Mouse (Mus musculus) MEL (cell line): ENCODE data around the gene Dclk1. TPM values are rescaled to one million over a fixed set of nuclear protein-coding genes. Genes with fewer than 3 reads are reported as not detected.

Experiments
- DNase-seq: peaks from one replicate; pipeline ENCODE4 v3.0.0; 2011; ENCODE audit warnings: low read depth, low spot score
- H3K27ac ChIP-seq: 2 replicates; pipeline ENCODE4 v1.5.1; 2012; ENCODE audit warnings: low read depth, mild to moderate bottlenecking, control low read depth, low read length, moderate library complexity; ENCODE audit not compliant: control insufficient read depth
- H3K27me3 ChIP-seq, 2 experiments: fragments of 150-350 bp in 1 of 2; sonication (generic) in 1 of 2; 2 replicates each; pipeline ENCODE4 v1.6.1; 2012; ENCODE audit warnings: low read length in 2 of 2, mild to moderate bottlenecking in 2 of 2, improper control_type of control experiment in 1 of 2, moderate library complexity in 1 of 2; ENCODE audit not compliant: insufficient read depth in 2 of 2, control insufficient read depth in 1 of 2
- H3K36me3 ChIP-seq, 2 experiments: 2 replicates each; pipeline ENCODE4 v1.6.1; 2012 to 2014; ENCODE audit warnings: low read length in 2 of 2, improper control_type of control experiment in 1 of 2, inconsistent platforms in 1 of 2, mild to moderate bottlenecking in 1 of 2; ENCODE audit not compliant: insufficient read depth in 2 of 2, control insufficient read depth in 1 of 2
- H3K4me1 ChIP-seq, 2 experiments: fragments of 150-350 bp in 1 of 2; sonication (generic) in 1 of 2; 2 replicates each; pipeline ENCODE4 v1.6.1; 2012; ENCODE audit warnings: low read length in 2 of 2, improper control_type of control experiment in 1 of 2, mild to moderate bottlenecking in 1 of 2; ENCODE audit not compliant: insufficient read depth in 2 of 2, control insufficient read depth in 1 of 2
- H3K4me3 ChIP-seq, 2 experiments: fragments of 150-350 bp in 1 of 2; sonication (generic) in 1 of 2; 2 replicates each; pipeline ENCODE4 v1.5.1; 2012; ENCODE audit warnings: low read depth in 2 of 2, low read length in 2 of 2, mild to moderate bottlenecking in 2 of 2, moderate library complexity in 2 of 2, control low read depth in 1 of 2, improper control_type of control experiment in 1 of 2; ENCODE audit not compliant: control insufficient read depth in 1 of 2, insufficient read depth in 1 of 2
- H3K79me2 ChIP-seq: 2 replicates; pipeline ENCODE4 v1.6.1; 2012; ENCODE audit warnings: mild to moderate bottlenecking, low read length, moderate library complexity; ENCODE audit not compliant: control insufficient read depth, poor library complexity, insufficient read depth
- H3K9ac ChIP-seq: 2 replicates; pipeline ENCODE4 v1.6.1; 2012; ENCODE audit warnings: low read depth, mild to moderate bottlenecking, control low read depth, low read length, moderate library complexity; ENCODE audit not compliant: control insufficient read depth, poor library complexity, severe bottlenecking
- H3K9me3 ChIP-seq: fragments of 150-350 bp; sonication (generic); replicated peaks from 2 replicates; pipeline ENCODE4 v1.6.1; 2012; ENCODE audit warnings: mild to moderate bottlenecking, low read length, improper control_type of control experiment, moderate library complexity; ENCODE audit not compliant: insufficient read depth
- BHLHE40 ChIP-seq: IDR thresholded peaks from 2 replicates; pipeline ENCODE4 v1.6.1; 2012; ENCODE audit warnings: low read depth, mild to moderate bottlenecking, inconsistent platforms, low read length, improper control_type of control experiment, borderline replicate concordance
- CTCF ChIP-seq, 3 experiments: IDR thresholded peaks in 2 of 3; conservative IDR thresholded peaks in 1 of 3; 2 replicates each; pipeline ENCODE4 v1.5.1; 2011 to 2012; ENCODE audit warnings: low read length in 3 of 3, low read depth in 2 of 3, mild to moderate bottlenecking in 2 of 3, improper control_type of control experiment in 1 of 3, inconsistent platforms in 1 of 3, mixed read lengths in 1 of 3, moderate library complexity in 1 of 3; ENCODE audit not compliant: control insufficient read depth in 1 of 3, insufficient read depth in 1 of 3, poor library complexity in 1 of 3, severe bottlenecking in 1 of 3
- ELF1 ChIP-seq: IDR thresholded peaks from 2 replicates; pipeline ENCODE4 v1.6.1; 2014; ENCODE audit warnings: low read depth, mild to moderate bottlenecking, inconsistent platforms, low read length, improper control_type of control experiment, moderate library complexity
- JUND ChIP-seq: IDR thresholded peaks from 2 replicates; pipeline ENCODE4 v1.6.1; 2011; ENCODE audit warnings: low read depth, mild to moderate bottlenecking, improper control_type of control experiment, low read length
- KAT2A ChIP-seq: conservative IDR thresholded peaks from 2 replicates; pipeline ENCODE4 v1.6.1; 2012; ENCODE audit warnings: low read depth, low read length, improper control_type of control experiment, inconsistent platforms
- MAFK ChIP-seq: IDR thresholded peaks from 2 replicates; pipeline ENCODE4 v1.6.1; 2011; ENCODE audit warnings: low read depth, mild to moderate bottlenecking, low read length, improper control_type of control experiment, borderline replicate concordance
- MAX ChIP-seq: IDR thresholded peaks from 2 replicates; pipeline ENCODE4 v1.6.1; 2011; ENCODE audit warnings: low read length, improper control_type of control experiment
- MAZ ChIP-seq: IDR thresholded peaks from 2 replicates; pipeline ENCODE4 v1.6.1; 2012; ENCODE audit warnings: low read depth, mild to moderate bottlenecking, inconsistent platforms, low read length, improper control_type of control experiment
- MXI1 ChIP-seq: IDR thresholded peaks from 2 replicates; pipeline ENCODE4 v1.6.1; 2011; ENCODE audit warnings: mild to moderate bottlenecking, low read depth, low read length, improper control_type of control experiment
- MYB ChIP-seq: IDR thresholded peaks from 2 replicates; pipeline ENCODE4 v1.6.1; 2011; ENCODE audit warnings: mild to moderate bottlenecking, low read depth, low read length, improper control_type of control experiment
- MYC ChIP-seq: IDR thresholded peaks from 2 replicates; pipeline ENCODE4 v1.6.1; 2011; ENCODE audit warnings: low read depth, mild to moderate bottlenecking, low read length, improper control_type of control experiment, moderate library complexity
- NRF1 ChIP-seq: IDR thresholded peaks from 2 replicates; pipeline ENCODE4 v1.6.1; 2014; ENCODE audit warnings: low read depth, mild to moderate bottlenecking, inconsistent platforms, low read length, improper control_type of control experiment, moderate library complexity; ENCODE audit not compliant: poor library complexity, insufficient read depth, severe bottlenecking
- POLR2AphosphoS2 ChIP-seq: IDR thresholded peaks from 2 replicates; pipeline ENCODE4 v1.6.1; 2011; ENCODE audit warnings: low read length, improper control_type of control experiment
- POLR2AphosphoS5 ChIP-seq: IDR thresholded peaks from 2 replicates; pipeline ENCODE4 v1.6.1; 2012; ENCODE audit warnings: low read depth, borderline replicate concordance, mild to moderate bottlenecking, inconsistent platforms, low read length, moderate library complexity, mixed read lengths
- RAD21 ChIP-seq: IDR thresholded peaks from 2 replicates; pipeline ENCODE4 v1.6.1; 2011; ENCODE audit warnings: mild to moderate bottlenecking, low read depth, low read length, improper control_type of control experiment
- TBP ChIP-seq: IDR thresholded peaks from 2 replicates; pipeline ENCODE4 v1.8.0; 2011; ENCODE audit warnings: low read depth, low read length, improper control_type of control experiment
- TCF12 ChIP-seq: IDR thresholded peaks from 2 replicates; pipeline ENCODE4 v1.6.1; 2014; ENCODE audit warnings: low read depth, mild to moderate bottlenecking, inconsistent platforms, low read length, improper control_type of control experiment, moderate library complexity
- UBTF ChIP-seq: IDR thresholded peaks from 2 replicates; pipeline ENCODE4 v1.6.1; 2012; ENCODE audit warnings: low read depth, mild to moderate bottlenecking, inconsistent platforms, low read length, improper control_type of control experiment, moderate library complexity, borderline replicate concordance; ENCODE audit not compliant: insufficient read depth
- ZKSCAN1 ChIP-seq: IDR thresholded peaks from 2 replicates; pipeline ENCODE4 v1.6.1; 2012; ENCODE audit warnings: low read depth, mild to moderate bottlenecking, inconsistent platforms, low read length, improper control_type of control experiment, moderate library complexity
- polyA plus RNA-seq, 2 experiments: library from polyadenylated mRNA; stranded (reverse) in 1 of 2; unstranded in 1 of 2; fragments of >175 nt in 1 of 2; fragments of >200 nt in 1 of 2; gene quantifications; 2 replicates each; pipeline versions ENCODE4 v1.2.1 to v1.2.4; 2012; ENCODE audit warnings: low replicate concordance in 2 of 2, low read depth in 1 of 2; ENCODE audit not compliant: insufficient read length in 2 of 2, insufficient read depth in 1 of 2, missing spikeins in 1 of 2
- total RNA-seq: library from RNA; depleted of rRNA; stranded (reverse); fragments of 300-350 nt; gene quantifications from 2 replicates; pipeline ENCODE4 v1.2.3, GENCODE M21; 2012

The Dclk1 gene
- total and polyA plus RNA-seq, 3 experiments, result not detected

- H3K4me1 ChIP-seq, result no peaks in the 10 kb centered on the region
- no peaks in the 10 kb centered on the region for H3K9me3 ChIP-seq
- TF ChIP-seq MAX, result no peak
- TF ChIP-seq POLR2AphosphoS2, result no peak
- TF ChIP-seq MYC, result no peak
- TF ChIP-seq, all 39 proteins: peak for 0
- H3K9ac ChIP-seq, result no peak overlapping the region
- H3K27ac ChIP-seq, result no peak overlapping the region
- H3K36me3 ChIP-seq, result no peaks in the 10 kb centered on the region
- H3K79me2 ChIP-seq, result no peaks in the 10 kb centered on the region
- DNase-seq, result no peak
- H3K4me3 ChIP-seq, result no peak overlapping the region
- no peaks in the 10 kb centered on the region for H3K27me3 ChIP-seq
Observed at GRCm38 (mm10) chr3:55443725-55444124, 201.6 kb downstream of the Dclk1 start.

DNA sequence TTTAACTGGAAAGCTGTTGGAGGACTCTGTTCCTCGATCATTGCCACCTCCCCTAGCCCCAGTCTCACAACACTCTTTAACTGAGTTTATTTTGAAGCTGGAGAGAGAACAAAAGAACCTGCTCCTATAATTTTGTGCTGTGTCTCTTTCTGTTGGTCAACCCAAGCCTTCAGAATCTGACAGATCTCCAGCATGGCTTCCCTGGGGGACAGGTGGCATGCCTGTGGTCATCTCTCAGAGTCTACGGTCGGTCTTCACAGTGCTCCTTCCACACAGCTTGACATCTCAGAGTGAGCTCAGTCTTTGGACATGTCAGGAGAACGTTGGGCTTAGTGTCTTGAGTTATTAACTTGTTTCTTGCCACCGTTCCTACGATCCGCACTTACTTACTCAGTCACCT lies 204.5 kb downstream of the Dclk1 start:
- Histone ChIP-seq H3K79me2 (no peaks in the 10 kb centered on the region), H3K4me3 (no peak overlapping the region), H3K27ac (no peak overlapping the region), H3K4me1 (no peaks in the 10 kb centered on the region), H3K9me3 (no peaks in the 10 kb centered on the region), H3K27me3 (no peaks in the 10 kb centered on the region), H3K36me3 (no peaks in the 10 kb centered on the region), H3K9ac (no peak overlapping the region)
- no peak for DNase-seq
- TF ChIP-seq NRF1, result no peak
- TF ChIP-seq MXI1, result no peak
- no peak for TF ChIP-seq TCF12
- TF ChIP-seq MAFK, result no peak
- TF ChIP-seq KAT2A, result no peak
- TF ChIP-seq CTCF (IDR thresholded peaks at IDR 0.05 in 2 of 3, conservative IDR thresholded peaks at IDR 0.05 in 1 of 3; ENCODE audit: control insufficient read depth in 1 of 3, insufficient read depth in 1 of 3, low read depth in 2 of 3, low read length in 3 of 3, poor library complexity in 1 of 3, severe bottlenecking in 1 of 3), result no peak
- no peak for TF ChIP-seq POLR2AphosphoS2
- no peak for TF ChIP-seq UBTF
- TF ChIP-seq MYB, result no peak
- no peak for TF ChIP-seq TBP
- TF ChIP-seq ELF1, result no peak
- no peak for TF ChIP-seq ZKSCAN1
- TF ChIP-seq JUND, result no peak
- TF ChIP-seq RAD21, result no peak
- TF ChIP-seq BHLHE40, result no peak
- no peak for TF ChIP-seq POLR2AphosphoS5
- no peak for TF ChIP-seq MAZ
